Mouse (Mus musculus) layer of hippocampus, adult 9-11 months (tissue): Measurements from ENCODE around the gene Mfsd4a.

Experiments
- DNase-seq: peaks from one replicate; pipeline ENCODE4 v3.0.0; 2022

Gene Mfsd4a

DNA sequence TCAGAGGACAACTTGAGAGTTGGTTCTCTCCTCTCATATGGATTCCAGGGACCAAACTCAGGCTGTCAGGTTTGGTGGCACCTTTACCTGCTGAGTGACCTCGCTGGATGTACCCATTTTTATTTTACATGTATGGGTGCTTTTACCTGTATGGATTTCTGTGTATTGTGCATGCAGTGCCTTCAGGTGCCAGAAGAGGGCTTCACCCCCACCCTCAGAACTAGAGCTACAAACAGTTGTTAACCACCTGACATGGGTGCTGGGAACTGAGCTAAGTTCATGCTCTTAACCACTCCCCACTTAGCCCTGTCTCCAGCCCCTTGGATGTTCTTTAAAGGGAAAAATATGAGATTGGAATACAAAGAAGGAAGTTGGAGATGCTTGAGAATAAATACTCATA lies 53.1 kb downstream of the Mfsd4a start:
- DNase-seq: no peak

DNA sequence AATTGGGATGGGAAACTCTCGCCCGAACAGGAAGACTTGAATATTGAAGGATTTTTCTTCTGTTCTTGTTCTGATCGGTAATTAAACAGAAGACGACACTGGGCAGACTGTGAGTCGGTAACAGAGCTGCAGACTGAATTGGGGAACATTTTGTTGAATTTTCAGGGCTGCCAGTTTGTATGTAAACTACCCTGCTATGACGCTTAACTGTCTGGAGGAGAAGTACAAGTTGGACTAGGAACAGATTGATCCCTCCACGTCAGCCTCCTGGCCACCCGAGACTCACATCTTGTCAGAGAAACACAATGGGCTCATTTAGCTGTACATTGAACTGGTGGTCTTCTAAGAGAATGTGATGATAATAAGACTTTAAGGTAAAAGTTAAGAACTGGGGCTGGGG lies 55.0 kb downstream of the Mfsd4a start:
- peak; percentile 54 for DNase-seq

DNA sequence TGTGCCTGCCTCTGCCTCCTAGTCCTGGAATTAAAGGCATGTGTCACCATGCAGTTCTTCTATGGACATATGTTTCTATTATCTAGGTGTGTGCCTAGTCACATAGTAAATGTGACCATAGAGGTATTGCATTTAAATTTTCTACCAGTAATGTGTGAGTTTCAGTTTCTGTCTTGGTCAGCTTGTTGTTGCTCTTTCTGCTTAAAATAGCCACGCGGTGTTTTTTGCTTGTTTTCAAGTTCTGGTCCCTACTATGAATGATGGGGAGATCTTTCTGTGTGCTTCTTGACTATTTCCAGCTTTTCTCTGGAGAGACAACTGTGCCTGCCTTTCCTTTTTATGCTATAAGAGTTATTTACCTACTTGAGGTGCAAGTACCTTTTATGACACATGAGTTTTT lies 56.1 kb downstream of the Mfsd4a start:
- no peak for DNase-seq

DNA sequence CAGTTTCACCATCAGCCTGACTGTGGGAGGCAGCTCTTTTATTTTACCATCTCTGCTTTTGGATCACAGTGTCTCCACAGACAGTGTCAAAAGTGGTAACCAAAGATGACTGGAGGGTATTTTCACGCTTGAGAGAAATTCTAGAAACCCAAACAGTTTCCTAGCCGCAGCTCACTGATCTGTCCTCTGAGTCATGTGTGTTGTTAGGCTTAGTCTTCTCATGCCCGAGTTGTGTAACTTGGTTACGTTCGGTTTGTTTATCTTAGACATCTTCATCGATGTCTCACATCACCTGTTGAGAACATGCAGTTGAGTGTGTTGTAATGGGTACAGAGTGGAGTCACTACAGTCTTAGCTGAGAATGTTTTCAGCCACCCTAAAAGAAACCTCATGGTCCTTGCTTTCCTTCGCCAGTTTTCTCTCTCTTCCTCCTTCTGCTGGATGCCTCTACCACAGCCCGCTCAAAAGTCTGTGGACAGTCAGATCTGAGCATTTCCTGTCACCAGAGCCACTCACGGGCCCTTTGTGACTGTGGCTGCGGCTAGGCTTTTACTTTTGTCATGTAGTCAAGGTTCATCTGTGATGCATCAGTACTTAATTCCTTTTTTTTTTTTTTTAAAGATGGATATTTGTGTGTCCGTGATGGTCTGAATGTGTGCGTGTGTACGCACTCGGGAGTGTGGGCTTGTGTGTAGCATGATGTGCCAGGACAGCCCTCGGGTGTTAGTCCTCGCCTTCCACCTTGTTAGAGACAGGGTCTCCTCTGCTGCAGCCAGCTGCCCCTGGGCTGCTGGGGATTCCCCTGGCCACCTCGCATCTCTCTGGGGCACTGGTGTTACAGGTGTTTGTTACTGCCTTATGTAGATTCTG lies 57.0 kb downstream of the Mfsd4a start:
- DNase-seq: no peak

DNA sequence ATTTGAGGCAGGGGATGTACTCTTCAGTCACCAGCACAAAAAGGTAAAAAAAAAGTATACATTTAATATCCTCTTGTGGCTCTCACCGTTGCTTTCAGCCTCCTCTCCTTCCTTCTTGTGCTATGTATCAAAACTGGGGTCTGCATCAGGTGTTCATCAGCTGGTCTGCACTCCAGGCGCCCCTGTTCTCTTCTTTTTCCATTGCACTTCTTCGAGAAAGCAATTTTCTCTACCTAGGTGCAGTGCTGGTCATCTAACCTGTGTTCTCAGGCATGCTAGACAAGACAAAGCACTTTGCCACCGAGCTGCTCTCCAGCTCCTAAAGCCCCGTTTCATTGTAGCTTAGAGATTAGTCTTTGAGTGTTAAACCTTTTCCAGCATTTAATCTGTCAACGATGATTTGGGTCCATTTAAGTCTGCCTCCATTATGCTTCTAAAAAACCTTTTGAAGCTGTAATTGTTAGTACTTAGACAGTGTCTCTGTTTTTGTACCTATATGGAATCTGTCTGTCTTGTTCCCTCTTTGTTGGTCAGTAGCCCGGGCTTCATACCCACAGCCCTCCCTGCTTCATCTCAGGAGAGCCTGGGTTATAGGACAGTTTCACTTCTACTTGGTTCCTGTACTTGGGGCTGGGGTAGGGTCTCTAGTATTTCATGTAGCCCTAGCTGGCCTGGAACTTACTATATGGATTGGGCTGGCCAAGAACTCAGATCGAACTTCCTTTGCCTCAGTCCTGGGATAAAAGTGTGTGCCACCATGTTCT lies 58.8 kb downstream of the Mfsd4a start:
- no peak for DNase-seq

DNA sequence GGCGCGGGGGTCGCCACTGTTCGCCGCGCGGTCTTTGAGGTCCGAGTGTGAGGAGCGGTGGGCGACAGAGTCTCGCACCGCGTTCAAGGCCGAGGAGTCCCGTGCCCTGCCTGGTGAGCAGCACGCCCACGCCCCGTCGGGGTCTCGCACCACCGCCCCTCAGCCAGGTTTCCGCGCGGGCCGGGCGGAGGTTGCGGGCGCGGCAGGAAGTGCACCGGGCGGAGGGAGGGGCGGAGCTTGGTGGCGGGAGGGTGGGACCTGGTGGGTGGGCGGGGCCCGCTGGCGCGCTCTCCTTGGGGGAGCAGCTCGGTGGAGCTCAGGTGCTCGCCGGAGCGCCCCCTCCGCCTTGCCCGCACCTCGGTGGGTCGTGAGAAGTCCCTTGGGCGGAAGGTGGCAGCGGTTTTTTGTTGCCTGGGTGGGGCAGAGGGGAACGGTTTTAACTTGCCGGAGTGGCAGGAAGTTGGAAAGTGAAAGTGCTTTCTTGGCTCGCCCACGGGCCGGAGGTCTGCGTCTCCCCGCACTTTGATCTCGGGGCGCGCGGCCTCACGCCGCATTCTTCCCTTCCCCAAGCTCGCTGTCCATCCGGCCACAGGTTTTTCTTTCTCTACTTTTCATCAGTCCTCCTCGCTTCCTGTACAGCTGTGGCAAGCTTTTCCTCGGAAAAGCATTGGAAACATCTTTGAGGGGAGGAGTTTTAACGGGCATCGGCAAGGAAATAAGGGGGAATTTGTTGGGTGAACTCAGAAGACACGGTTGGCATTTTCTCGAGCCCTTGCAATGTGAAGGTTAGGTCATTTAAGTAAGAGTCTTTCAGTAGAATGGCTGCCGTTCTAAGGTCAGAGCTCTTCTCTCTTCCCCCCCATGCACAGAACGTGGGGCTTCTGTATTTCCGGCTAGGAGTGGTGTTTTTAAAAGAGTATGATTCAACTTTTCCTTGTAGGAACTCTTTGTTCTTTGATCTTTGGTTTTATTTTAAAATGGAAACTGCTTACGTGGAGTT lies 59.7 kb downstream of the Mfsd4a start:
- peak; percentile 77 for DNase-seq

DNA sequence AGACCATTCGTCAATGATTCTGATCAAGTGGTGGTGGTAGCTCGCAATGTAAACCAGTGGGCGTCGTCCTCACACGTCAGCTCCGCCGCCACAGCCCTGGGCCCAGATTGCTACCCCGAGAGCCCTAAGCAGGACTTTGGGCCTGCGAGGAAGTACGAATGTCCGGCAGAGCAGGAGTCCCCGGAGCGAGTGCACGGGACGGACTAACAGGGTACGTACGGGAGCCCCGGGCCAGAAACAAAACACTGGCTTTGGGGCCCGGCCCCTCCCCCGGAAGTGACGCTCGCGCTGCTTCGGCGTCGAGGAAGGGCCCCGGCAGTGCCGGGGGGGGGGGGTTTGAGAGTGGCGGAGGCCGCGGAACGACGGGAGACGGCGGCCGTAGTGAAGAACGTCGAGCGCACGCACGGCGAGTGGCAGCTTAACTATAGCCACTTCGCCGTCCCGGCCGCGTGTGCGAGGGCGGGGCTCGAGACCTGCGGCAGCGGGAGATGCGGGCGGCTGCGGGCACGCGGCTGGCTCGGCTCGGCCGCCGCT lies 60.5 kb downstream of the Mfsd4a start, which contains the start of gene Elk4:
TSS of gene Elk4 (plus strand) at position 326 of the 534 bp plus-strand sequence.
- peak; percentile 90 for DNase-seq

DNA sequence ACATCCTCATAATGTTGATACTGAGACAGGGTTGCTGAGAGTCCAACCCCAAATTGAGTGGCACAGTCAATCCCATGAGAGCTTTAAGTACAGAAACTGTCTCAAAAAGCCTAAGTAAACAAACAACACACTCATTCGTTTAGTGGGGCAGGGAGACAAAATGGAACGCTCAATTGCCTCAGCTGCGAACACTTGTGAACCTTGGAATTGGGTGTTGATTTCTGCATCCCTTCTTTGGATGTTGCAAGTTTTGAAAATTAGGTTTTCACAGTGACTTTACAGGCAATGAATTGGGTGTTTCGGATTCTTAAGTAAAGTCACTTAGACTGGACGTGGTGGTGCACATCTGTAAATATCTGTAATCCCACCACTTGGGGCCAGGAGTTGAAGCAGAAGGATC lies 61.1 kb downstream of the Mfsd4a start:
- DNase-seq: no peak

DNA sequence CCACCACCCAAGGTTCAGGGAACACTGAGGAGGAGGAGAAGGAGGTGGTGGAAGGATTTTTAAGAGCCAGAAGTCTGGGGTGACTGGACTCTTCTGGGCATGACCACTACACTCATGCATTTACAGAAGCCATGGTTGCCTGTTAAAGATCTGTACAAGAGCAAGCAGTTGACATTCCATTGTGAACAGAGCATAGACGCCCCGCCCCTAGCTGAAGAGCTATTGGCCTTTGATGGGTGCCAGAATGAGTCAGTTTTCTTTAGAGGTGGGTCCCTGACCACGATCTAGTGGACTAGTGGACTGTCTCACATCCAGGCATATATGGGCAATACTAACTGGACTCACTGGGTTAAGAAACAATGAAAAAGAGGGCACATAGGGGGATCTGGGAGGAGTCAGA lies 61.8 kb downstream of the Mfsd4a start:
- no peak for DNase-seq

DNA sequence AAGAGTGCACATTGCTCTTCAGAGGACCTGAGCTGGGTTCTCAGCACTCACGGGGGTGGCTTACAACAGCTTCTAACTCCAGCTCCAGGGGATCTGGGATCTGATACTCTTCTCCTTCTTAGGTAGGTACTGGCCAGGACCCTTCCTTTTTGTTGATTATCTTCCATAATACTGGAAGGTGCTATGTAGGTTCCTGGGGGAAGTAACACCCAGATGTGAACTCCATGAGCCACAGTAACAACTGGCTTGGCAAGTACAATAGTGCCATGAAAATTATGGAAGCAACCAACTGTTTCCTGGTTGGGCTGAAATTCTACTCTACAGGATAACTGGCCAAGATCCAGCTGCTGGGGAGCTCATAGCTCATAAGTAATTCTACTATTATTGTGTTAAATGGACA lies 62.4 kb downstream of the Mfsd4a start:
- no peak for DNase-seq

DNA sequence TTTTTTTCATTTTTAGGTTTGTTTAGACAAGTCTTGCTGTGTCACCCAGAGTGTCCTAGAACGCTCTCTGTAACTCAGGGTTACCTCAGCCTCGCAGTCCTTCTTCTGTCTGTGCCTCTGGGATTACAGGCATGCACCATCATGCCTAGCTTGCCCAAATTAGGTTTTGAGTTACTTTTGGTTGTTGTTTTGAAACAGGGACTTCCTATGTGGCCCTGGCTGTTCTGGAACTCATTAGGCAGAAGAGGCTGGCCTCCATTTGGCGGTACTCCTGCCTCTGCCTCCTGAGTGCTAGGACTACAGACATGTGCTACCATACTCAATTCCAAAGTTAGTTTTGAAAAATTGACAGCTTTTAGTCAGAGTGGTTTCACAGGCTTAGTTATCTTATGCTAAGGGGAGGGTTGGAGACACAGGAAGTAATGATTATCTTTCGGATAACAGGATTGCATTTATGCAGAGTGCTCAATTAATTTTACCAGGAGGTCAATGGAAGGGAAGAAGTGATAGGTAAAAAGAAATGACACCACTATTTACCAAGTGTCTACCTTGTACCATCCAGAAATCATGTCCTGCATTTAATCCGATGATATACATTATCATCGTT lies 63.2 kb downstream of the Mfsd4a start:
- DNase-seq: no peak

DNA sequence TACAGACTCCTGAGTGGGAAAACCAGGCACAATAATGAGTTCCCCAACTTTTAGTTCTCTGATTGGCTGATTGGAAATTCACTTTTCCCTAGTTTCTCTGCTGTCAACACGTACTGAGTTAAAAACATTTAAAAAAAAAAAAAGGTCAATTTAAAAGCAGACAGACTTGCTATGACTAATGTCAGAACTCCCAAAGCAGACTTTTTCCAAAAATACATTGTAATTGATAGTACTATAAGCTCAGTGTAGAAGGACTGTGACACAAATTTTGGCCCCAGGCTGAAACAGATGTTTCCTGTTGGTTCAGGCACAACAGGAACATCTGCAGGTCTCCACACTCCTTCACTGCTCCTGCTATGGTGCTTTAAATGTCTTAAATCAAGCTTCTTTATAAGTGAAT lies 64.0 kb downstream of the Mfsd4a start:
- DNase-seq: no peak

DNA sequence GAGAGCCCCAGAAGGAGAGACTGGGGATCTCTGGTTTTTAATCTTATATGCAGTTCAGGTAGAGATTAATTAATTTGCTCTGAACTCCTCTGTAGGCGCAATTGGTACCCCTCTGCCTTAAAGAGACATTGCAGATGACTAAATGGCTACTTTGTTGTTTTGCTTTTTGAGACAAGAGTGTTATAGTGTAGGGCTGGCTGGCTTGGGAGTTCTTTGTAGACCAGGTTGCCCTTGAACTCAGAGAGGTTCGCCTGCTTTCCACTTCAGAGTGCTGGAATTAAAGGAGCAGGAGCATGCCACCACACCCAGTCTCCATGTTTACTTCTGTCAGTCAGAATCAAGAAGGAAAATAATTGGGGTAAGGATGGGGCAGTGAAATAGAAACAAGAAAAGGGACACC lies 64.8 kb downstream of the Mfsd4a start:
- no peak for DNase-seq

DNA sequence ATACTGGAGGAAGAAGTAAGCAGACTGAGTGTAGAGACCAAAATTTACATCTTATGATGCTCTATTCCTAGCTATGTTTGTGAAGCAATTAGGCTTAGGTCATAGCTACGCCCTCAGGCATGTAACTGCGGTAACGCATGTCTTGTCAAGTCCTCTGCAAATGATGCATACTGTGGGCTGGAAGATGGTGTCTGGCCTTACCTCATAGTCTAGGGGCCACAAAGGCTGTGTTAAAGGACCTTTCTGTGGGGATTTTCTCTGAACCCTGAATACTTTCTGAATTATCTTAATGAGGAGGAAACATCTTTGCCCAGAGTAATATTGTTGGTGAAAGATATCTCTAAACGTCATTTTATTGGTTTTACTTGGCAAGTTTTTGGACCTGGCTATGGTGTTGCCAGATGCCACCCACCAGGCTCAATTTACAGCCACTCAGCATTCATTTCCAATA lies 66.0 kb downstream of the Mfsd4a start:
- DNase-seq: no peak

DNA sequence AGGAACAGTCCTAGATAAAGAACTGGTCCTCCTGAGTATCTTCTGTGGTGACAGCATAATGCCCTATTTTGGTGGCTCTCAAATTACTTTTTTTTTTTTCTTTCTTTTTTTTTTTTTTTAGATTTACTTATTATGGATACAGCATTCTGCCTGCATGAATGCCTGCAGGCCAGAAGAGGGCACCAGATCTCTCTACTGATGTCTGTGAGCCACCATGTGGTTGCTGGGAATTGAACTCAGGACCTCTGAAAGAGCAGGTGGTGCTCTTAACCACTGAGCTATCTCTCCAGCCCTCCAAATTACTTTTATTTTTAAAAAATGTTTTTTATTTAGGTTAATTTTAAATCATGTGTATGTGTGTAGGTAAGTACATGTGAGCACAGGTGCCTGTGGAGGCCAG lies 67.4 kb downstream of the Mfsd4a start:
- no peak for DNase-seq

DNA sequence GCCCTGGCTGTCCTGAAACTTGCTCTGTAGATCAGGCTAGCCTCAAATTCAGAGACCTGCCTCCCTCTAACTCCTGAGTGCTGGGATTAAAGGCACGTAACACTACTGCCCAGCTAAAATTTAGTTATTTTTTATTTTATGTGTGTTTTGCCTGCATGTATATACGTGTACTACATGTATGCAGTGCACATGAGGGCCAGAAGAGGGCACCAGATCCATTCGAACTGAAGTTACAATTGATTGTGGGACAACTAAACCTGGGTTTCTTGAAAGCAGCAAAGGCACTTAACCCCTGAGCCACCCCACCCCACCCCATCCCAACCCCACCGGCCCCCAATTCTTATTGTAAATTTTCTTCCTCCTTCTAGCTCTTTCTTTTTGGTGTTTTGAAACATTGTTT lies 72.8 kb downstream of the Mfsd4a start:
- DNase-seq: no peak

DNA sequence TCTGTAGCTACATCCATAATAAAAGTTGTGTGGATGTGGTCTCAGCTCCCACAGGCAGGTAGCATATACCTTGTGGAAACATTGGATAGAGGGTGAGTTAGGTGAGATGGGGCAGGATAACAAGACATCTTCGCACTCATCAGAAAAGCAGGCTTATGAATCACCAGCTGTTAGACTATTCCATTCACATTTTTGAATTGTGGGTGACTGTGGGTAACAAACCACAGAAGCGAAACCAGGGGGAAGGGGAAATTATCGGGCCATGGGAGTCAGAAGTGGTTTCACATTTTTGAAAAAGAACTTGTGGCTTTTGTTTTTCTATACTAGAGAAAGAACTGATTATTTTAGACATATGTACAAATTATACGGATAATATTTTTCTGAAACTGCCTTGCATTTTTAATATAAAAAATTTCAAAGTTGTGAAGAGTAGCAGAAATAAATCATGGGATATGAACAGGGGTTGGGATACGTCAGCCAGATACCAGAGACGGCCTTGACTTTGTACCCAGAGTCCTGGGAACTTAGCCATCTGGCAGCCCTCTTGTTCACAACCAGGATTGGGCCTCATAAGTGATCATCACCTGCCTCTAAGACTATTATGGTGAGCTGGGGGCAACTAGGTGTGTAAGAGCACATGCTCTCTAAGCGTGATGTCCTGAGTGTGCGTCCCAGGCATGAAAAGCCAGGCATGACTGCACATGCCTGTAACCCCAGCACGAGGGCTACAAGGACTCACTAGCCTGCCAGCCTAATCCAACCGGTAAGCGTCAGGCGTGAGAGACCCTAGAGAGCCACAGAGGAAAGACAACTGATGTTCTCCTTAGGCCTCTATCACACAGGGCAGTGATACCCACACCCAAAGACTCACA lies 74.5 kb downstream of the Mfsd4a start:
- DNase-seq: no peak

DNA sequence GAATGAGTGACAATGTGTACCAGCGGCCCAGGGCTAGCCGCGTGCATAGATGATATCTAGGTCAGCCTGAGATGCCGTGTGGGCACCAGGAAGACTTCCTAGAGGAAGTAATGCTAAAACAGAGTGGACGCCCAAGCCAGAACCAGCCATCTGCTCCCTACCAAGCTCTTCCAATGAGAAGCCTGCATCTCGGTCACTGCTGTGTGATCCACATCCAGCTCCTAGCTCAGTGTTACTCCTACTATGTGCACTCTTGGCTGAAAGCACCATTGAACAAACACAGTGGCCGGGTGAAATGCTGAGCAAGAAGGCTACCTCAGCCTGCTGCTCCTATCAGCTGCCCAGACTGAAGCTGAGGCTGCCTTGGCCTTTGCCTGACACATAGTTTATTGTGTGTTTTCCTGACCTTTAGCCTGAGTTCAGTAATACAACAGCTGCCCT lies 75.3 kb downstream of the Mfsd4a start:
- no peak for DNase-seq

DNA sequence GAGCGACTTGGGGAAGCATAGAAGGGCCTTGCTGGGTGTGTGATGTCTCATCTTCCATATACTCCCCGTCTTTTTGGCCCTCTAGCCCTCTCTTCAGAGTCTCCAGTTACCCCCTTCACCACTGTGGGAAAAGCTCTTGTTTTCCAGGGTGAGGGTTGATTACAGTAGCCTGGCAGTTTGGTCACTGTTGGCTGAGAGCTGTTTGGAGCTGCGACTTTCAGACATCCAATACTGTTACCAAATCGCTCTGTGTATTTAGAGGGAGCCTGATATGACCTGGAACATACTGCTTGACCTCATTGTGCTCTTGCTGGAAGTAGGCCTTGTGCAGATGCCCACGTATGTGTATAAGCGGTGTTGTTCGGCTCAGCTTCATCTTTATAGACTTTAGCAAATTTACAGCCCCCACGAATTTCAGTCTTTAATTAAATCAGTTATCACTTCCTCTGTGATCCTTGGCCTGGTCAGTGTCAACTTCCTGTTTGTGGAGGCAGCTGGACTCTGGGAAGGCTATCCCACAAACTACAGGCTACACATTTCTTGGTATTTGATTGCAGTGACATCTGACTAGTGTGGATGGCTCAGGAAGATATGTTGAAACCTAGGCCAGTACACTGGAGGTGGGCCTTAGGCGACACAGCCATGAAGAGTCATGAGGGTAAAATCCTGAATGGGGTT lies 77.6 kb downstream of the Mfsd4a start:
- no peak for DNase-seq

DNA sequence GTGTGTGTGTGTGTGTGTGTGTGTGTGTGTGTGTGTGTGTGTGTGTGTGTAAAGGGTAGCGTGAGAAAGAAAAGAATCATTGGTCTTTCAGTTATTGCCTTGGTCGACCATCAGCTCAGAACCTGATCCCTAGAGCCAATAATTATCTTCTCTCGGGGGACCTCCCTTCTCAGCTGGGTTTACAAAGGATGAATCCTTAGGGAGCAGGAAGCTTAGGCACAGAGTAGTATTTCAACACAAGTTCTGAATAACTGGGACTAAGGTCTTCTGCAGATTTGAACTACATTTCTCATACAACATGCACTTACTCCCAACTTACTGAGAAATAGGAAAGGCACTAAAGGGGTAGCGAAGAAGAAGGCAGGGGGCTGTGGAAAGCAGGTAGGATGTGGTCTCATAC lies 78.4 kb downstream of the Mfsd4a start:
- DNase-seq: no peak
